Mouse (Mus musculus) hindbrain, postnatal 0 days (tissue): ENCODE data around the gene Aplf. TPM values are rescaled to one million over a fixed set of nuclear protein-coding genes. Genes with fewer than 3 reads are reported as not detected.
"Not testable (repeated sequence)": the region's sequence is repeated elsewhere in the genome, so short reads cannot be mapped to it uniquely, and the experiment has no call there.

Experiments used
- ATAC-seq: fragments of 200-750 bp; cut with Nextera tagmentation; 2 replicates; pipeline ENCODE4 v1.8.0; 2017; ENCODE audit warnings: mild to moderate bottlenecking, moderate TSS enrichment, moderate library complexity
- DNase-seq: peaks from one replicate; pipeline ENCODE4 v3.0.0-alpha.2; 2015; ENCODE audit warnings: low spot score
- H3K27ac ChIP-seq: fragments of 300-500 bp; sonication (generic); 2 replicates; pipeline ENCODE4 v1.5.1; 2014; ENCODE audit warnings: mild to moderate bottlenecking
- H3K27me3 ChIP-seq: fragments of 300-500 bp; sonication (generic); 2 replicates; pipeline ENCODE4 v1.6.1; 2014; ENCODE audit warnings: low read length, mixed read lengths; ENCODE audit not compliant: insufficient read depth
- H3K36me3 ChIP-seq: fragments of 300-500 bp; sonication (generic); 2 replicates; pipeline ENCODE4 v1.6.1; 2014; ENCODE audit warnings: low read length, mixed read lengths; ENCODE audit not compliant: insufficient read depth
- H3K4me1 ChIP-seq: fragments of 300-500 bp; sonication (generic); 2 replicates; pipeline ENCODE4 v1.6.1; 2014; ENCODE audit warnings: antibody characterized with exemption, low read length, mixed read lengths; ENCODE audit not compliant: insufficient read depth
- H3K4me2 ChIP-seq: fragments of 300-500 bp; sonication (generic); 2 replicates; pipeline ENCODE4 v1.6.1; 2014; ENCODE audit warnings: low read depth, mild to moderate bottlenecking, low read length, moderate library complexity, mixed read lengths
- H3K4me3 ChIP-seq: fragments of 300-500 bp; sonication (generic); 2 replicates; pipeline ENCODE4 v1.5.1; 2014; ENCODE audit warnings: low read length
- H3K9ac ChIP-seq: fragments of 300-500 bp; sonication (generic); replicated peaks from 2 replicates; pipeline ENCODE4 v1.6.1; 2014; ENCODE audit warnings: mild to moderate bottlenecking, low read length, moderate library complexity, mixed read lengths
- H3K9me3 ChIP-seq: fragments of 300-500 bp; sonication (generic); 2 replicates; pipeline ENCODE4 v1.6.1; 2016; ENCODE audit warnings: low read length, mixed read lengths
- CTCF ChIP-seq: IDR thresholded peaks from 2 replicates; pipeline ENCODE4 v1.5.1; 2016; ENCODE audit warnings: antibody characterized with exemption, control low read depth, low read depth
- WGBS: fragments of 180-500 bp; shearing (Covaris S2); extraction: QIAGEN DNeasy Blood & Tissue Kit; methylation state at CpG from one replicate; pipeline ENCODE4 v1.1.7; 2014; 5-methylcytosine and 5-hydroxymethylcytosine counted together
- polyA plus RNA-seq: library from polyadenylated mRNA; unstranded; fragments of >200 nt; fragmentation: Nextera tagmentation; extraction: Ambion mirVana; gene quantifications from 2 replicates; pipeline ENCODE4 v1.2.1, GENCODE M21; 2015
- total RNA-seq: library from RNA; depleted of rRNA; stranded (reverse); fragments of >200 nt; gene quantifications from 2 replicates; pipeline ENCODE4 v1.2.3, GENCODE M21; 2014

Aplf gene
- total and polyA plus RNA-seq, 2 experiments from 2014 or later: 5.5 to 5.9 TPM

DNA sequence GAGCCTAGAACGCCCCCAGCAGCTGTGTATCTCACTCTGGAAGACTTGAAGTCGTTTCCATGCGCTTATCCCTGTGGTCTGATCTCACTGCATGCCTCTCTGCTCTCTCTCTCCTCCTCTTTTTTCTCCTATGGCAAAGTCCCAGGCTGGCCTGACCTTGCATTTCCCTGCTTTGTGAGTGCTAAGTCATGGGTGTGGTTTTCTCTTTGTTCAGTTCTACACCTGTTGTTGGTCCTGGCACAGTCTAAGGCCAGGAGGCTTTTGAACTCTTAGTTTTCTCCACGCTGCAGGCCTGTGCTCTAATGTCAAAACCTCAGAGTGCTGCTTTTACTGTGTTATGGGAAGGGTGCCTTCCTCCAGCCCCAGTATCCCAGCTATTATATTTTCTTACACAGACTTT is 39.8 kb downstream of the Aplf start:
- no peaks in the 10 kb centered on the region for H3K36me3 ChIP-seq
- H3K9me3 ChIP-seq: no peaks in the 10 kb centered on the region
- no peaks in the 10 kb centered on the region for H3K27me3 ChIP-seq
- no peak overlapping the region for H3K9ac ChIP-seq
- H3K4me1 ChIP-seq: no peaks in the 10 kb centered on the region
- DNase-seq: no peak
- WGBS: 73% methylated on average over 4 of the region's 4 CpGs
- no peak overlapping the region for H3K4me3 ChIP-seq
- no peak overlapping the region for H3K27ac ChIP-seq
- H3K4me2 ChIP-seq: no peak overlapping the region
- no peak for ATAC-seq
- no peak for TF ChIP-seq CTCF

DNA sequence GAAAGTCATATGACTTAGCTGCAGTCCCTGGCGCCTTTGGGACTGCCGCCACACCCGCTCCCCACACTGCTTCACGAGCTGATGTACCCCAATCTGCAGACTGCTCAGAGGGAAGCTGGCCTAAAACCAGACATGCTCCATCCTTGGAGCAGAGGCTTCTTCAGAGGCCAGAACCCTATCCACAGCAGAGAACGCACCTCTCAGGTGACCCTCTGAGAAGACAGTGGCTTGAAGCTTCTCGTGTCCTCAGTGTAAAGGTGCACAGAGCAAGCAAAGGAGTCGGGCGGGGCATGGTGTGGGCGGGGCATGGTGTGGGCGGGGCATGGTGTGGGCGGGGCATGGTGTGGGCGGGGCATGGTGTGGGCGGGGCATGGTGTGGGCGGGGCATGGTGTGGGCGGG is 43.1 kb downstream of the Aplf start:
- not testable (repeated sequence) for H3K36me3 ChIP-seq, H3K27ac ChIP-seq
- 86% methylated on average over 12 of the region's 15 CpGs for WGBS

DNA sequence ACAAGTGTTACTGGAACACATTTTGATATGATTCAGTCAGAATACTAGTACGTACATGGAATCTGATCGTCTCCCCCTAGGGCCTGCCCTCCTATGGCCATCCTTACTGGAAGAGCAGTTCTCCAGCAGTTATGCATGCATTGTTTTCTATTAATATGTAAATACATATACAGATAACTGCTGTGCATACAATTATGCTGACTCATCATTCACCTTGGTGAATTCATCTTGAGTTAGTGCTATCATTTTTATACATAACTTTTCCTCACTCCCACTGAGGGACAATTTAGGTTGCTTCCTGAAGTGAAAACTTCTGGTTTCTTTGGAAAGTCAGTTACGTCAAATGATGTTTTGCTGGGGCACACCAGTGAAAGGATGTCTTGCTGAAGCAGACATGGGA is 48.8 kb downstream of the Aplf start:
- no peak overlapping the region for H3K4me3 ChIP-seq
- no peaks in the 10 kb centered on the region for H3K9me3 ChIP-seq
- 89% methylated on average over 3 of the region's 3 CpGs for WGBS
- 0 out of 2 replicates have a peak, but pooled peaks cover 3% of the 10 kb centered on the region for H3K4me1 ChIP-seq
- H3K4me2 ChIP-seq: no peak overlapping the region
- TF ChIP-seq CTCF: no peak
- H3K36me3 ChIP-seq: no peaks in the 10 kb centered on the region
- no peak for DNase-seq
- no peaks in the 10 kb centered on the region for H3K27me3 ChIP-seq
- H3K9ac ChIP-seq: no peak overlapping the region
- no peak overlapping the region for H3K27ac ChIP-seq
- ATAC-seq: no peak

More for the DNA sequence above, 43.1 kb downstream of the Aplf start:
- H3K9ac ChIP-seq, H3K4me1 ChIP-seq, ATAC-seq, H3K4me2 ChIP-seq, H3K9me3 ChIP-seq, H3K27me3 ChIP-seq, H3K4me3 ChIP-seq, DNase-seq: not testable (repeated sequence)

DNA sequence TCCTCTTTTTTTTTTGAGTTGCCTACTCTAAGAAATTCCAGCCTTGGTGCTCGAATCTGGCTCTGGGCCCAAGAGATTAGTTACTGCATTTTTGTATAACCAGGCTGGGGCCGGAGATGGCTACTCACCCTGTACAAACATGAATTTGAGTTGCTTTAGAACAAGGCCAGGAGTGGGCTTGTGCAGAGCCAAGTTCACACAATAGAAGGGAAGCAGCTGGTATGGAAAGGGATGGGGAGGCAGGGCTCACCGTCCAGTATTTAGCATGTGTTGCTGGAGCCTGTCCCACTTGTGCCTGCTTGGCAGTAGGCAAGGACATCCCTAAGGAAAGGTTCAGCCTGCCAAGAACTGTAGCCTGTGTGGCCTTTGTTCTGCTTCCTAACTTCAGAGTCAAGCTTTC is 50.7 kb downstream of the Aplf start:
- TF ChIP-seq CTCF: no peak
- whole genome bisulfite sequencing: 27% methylated on average over 3 of the region's 3 CpGs
- Histone ChIP-seq H3K36me3 (no peaks in the 10 kb centered on the region), H3K9me3 (no peaks in the 10 kb centered on the region), H3K27me3 (no peaks in the 10 kb centered on the region), H3K4me3 (no peak overlapping the region), H3K9ac (no peak overlapping the region), H3K4me1 (0 out of 2 replicates have a peak, but pooled peaks cover 3% of the 10 kb centered on the region), H3K27ac (peak overlapping the region; percentile 56; the same call in 1 of the 2 replicates), H3K4me2 (no peak overlapping the region)
- peak; percentile 93 for ATAC-seq
- DNase-seq: peak; percentile 82

DNA sequence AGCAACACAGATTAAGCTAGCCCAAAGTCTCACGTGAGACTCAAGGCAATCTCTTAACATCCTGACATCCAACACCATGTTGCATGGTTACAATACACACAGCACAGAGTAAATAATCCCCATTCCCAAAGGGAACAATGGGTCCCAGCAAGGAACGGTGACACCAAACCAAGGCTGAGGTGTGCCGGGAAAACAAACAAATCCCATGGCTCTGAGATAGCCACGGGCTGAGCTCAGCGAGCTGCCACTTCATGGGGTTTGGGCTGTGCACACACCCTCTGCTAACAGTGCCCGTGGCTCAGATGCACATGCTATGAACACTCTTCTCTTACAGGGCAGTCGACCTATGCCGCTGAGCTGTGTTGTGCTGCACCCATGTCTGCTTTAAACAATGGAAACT is 54.0 kb downstream of the Aplf start:
- H3K27ac ChIP-seq: no peak overlapping the region
- H3K27me3 ChIP-seq: no peaks in the 10 kb centered on the region
- no peak overlapping the region for H3K9ac ChIP-seq
- H3K4me2 ChIP-seq: no peak overlapping the region
- no peak for TF ChIP-seq CTCF
- ATAC-seq: no peak
- DNase-seq: no peak
- no peaks in the 10 kb centered on the region for H3K9me3 ChIP-seq
- no peaks in the 10 kb centered on the region for H3K36me3 ChIP-seq
- H3K4me1 ChIP-seq: 0 out of 2 replicates have a peak, but pooled peaks cover 3% of the 10 kb centered on the region
- WGBS: 76% methylated on average over 8 of the region's 8 CpGs
- H3K4me3 ChIP-seq: no peak overlapping the region

DNA sequence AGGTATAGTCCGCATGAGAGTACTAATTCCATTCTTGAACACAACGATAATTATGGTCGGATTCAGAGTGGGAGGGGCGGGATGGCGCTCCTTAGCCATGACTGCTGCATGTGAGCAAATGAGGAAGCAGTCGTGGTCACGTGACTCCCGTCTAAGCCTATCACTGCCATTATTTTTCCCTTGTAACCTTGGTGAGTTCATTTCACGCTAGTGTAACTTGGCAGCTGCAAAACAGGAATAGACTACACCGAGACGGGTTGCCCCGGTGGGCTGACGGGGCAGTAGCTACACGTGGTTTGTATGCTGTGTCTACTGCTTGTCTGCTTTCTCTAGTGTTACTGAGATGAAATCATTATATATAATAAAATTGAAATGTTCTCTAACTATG is 56.3 kb downstream of the Aplf start:
- H3K27ac ChIP-seq: no peak overlapping the region
- 0 out of 2 replicates have a peak, but pooled peaks cover 3% of the 10 kb centered on the region for H3K4me1 ChIP-seq
- peak; percentile 43; the same call in 1 of the 2 replicates for ATAC-seq
- H3K27me3 ChIP-seq: no peaks in the 10 kb centered on the region
- H3K4me3 ChIP-seq: no peak overlapping the region
- H3K9me3 ChIP-seq: no peaks in the 10 kb centered on the region
- WGBS: 67% methylated on average over 14 of the region's 14 CpGs
- no peak for TF ChIP-seq CTCF
- H3K36me3 ChIP-seq: no peaks in the 10 kb centered on the region
- DNase-seq: peak; percentile 39
- no peak overlapping the region for H3K9ac ChIP-seq
- no peak overlapping the region for H3K4me2 ChIP-seq

DNA sequence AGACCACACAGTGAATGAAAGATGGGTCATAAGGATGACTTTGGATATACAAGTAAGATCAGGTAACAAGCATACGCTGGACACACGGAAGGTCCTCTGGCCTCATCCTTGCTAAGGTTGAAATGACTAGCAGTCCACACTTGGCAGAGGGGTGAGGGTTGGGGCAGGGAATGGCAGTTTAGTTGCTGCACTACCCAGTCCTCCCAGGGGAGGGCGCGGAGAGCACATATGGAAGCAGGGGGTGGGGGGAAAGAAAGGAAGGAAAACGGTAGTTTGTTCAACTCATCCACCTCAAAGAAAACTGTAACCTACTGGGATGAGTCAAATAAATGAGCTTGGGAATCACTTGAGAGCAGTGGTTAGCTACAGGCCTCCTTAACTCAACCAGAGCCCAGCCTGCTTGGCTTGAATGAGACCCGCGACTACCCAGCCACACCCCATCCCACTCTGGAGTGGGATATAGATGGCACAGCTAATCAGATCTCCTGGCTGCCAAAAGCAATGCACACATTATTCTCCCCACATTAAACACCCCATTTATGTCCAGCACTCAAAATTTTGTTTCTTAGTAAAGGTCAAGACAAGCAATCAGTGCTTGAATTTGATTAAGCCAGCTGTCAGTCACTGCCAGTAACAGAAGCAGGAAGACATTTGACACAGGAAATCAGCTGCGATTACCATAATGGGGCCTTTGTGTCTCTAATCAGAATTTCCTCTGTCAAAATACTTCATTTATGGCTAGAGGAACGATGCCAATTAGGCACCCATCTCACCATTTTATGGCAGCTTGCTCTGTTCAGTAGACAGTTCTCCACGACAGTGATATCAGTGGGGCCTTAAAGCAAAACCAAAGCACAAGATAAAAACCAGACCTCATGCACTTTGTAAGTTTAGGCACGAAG is 56.9 kb downstream of the Aplf start:
- WGBS: 67% methylated on average over 11 of the region's 11 CpGs
- H3K4me2 ChIP-seq: no peak overlapping the region

More for the DNA sequence above, 56.9 kb downstream of the Aplf start:
- no peak overlapping the region for H3K9ac ChIP-seq
- H3K36me3 ChIP-seq: no peaks in the 10 kb centered on the region
- H3K27me3 ChIP-seq: no peaks in the 10 kb centered on the region
- no peaks in the 10 kb centered on the region for H3K4me1 ChIP-seq
- peak; percentile 65 for TF ChIP-seq CTCF
- no peak overlapping the region for H3K27ac ChIP-seq
- DNase-seq: peak; percentile 42
- no peak for ATAC-seq
- H3K9me3 ChIP-seq: no peaks in the 10 kb centered on the region
- no peak overlapping the region for H3K4me3 ChIP-seq
